ENCODE assay signal across 8 mouse cellular contexts in the genomic region with DNA sequence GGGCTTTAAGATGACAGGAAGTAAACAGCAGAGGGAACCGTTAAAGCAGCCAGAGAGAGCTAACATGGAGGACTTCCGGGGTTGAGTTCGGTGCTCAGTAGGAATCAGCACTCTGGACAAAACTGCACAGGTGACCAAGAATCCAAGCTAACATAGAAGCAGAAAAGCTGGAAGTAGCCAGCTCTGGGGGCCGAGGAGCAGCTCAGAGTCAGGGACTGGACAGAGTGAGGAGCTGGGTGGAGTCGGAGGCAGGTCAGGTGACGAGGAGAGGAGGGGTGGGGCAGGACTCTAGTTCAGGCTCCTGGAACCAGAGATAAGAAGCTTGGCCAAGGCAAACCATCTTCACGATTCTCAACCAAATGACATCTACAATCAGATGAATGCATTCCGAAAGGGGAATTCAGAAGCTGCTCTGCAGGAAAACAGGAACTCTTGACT. TPM values are rescaled to one million over a fixed set of nuclear protein-coding genes. Genes with fewer than 3 reads are reported as not detected.
DNase-seq lines count a peak whose midpoint lies in the region; ATAC-seq lines count a peak whose summit lies in the region.

No protein-coding gene starts in this region.

- H3K4me2 ChIP-seq in midbrain, embryonic 12.5 days (replicated peaks): 0 out of 2 replicates have a peak overlapping the region, but pooled peaks have one; percentile 23
- H3K4me2 ChIP-seq in midbrain, embryonic 11.5 days: no peak overlapping the region
- H3K4me2 ChIP-seq in kidney, embryonic 16.5 days (replicated peaks; ENCODE audit: low read depth, low read length): peak overlapping the region; percentile 40

- no peak overlapping the region for H3K27ac ChIP-seq in midbrain, embryonic 12.5 days (replicated peaks)
- no peak overlapping the region for H3K27ac ChIP-seq in midbrain, embryonic 11.5 days (ENCODE audit: low read depth, low read length)
- H3K27ac ChIP-seq in kidney, embryonic 16.5 days (ENCODE audit: low read length): no peak overlapping the region; the same call in 1 of the 2 replicates
- H3K27ac ChIP-seq in macrophage: no peak overlapping the region

- H3K4me3 ChIP-seq in midbrain, embryonic 12.5 days: no peak overlapping the region
- no peak overlapping the region for H3K4me3 ChIP-seq in midbrain, embryonic 11.5 days (ENCODE audit: low read depth, low read length)
- H3K4me3 ChIP-seq in kidney, embryonic 16.5 days (ENCODE audit: low read length): peak overlapping the region; percentile 18
- peak overlapping the region; percentile 7; the same call in 1 of the 2 replicates for H3K4me3 ChIP-seq in macrophage (ENCODE audit: inconsistent target)

- DNase-seq in midbrain, embryonic 11.5 days (ENCODE audit: low spot score, missing footprints): no peak
- DNase-seq in c-Kit-positive CD71-positive TER-119-negative erythroid progenitor cells, embryonic 14.5 days (ENCODE audit: low read depth): peak; percentile 68
- peak; percentile 45 for DNase-seq in thymus, postnatal 25 days
- no peak for DNase-seq in left cerebral cortex, adult 9 months (ENCODE audit: low spot score in 2 of 2)

- H3K36me3 ChIP-seq in midbrain, embryonic 12.5 days: no peaks in the 10 kb centered on the region
- no peaks in the 10 kb centered on the region for H3K36me3 ChIP-seq in midbrain, embryonic 11.5 days (ENCODE audit: control insufficient read depth, insufficient read depth, low read length)
- H3K36me3 ChIP-seq in kidney, embryonic 16.5 days (ENCODE audit: insufficient read depth, low read length): no peaks in the 10 kb centered on the region
- no peaks in the 10 kb centered on the region for H3K36me3 ChIP-seq in macrophage (ENCODE audit: inconsistent target)

- 32% methylated on average over 8 of the region's 8 CpGs for WGBS in midbrain, embryonic 12.5 days
- 38% methylated on average over 8 of the region's 8 CpGs for WGBS in midbrain, embryonic 11.5 days
- 34% methylated on average over 8 of the region's 8 CpGs for WGBS in kidney, embryonic 16.5 days
- WGBS in macrophage (ENCODE audit: missing documents): 13% methylated on average over 8 of the region's 8 CpGs

- no peak for ATAC-seq in midbrain, embryonic 12.5 days (ENCODE audit: low FRiP score, low read depth)
- ATAC-seq in midbrain, embryonic 11.5 days (ENCODE audit: low FRiP score): no peak
- ATAC-seq in kidney, embryonic 16.5 days (ENCODE audit: low FRiP score, low TSS enrichment): peak; percentile 86; the same call in 1 of the 2 replicates
- no peak for ATAC-seq in cerebellum, adult (ENCODE audit: insufficient number of reproducible peaks, low FRiP score, low TSS enrichment)

- H3K9me3 ChIP-seq in midbrain, embryonic 12.5 days: no peaks in the 10 kb centered on the region
- no peaks in the 10 kb centered on the region for H3K9me3 ChIP-seq in midbrain, embryonic 11.5 days (ENCODE audit: control insufficient read depth, low read length)
- no peaks in the 10 kb centered on the region for H3K9me3 ChIP-seq in kidney, embryonic 16.5 days (ENCODE audit: low read length)

- H3K4me1 ChIP-seq in midbrain, embryonic 12.5 days: no peaks in the 10 kb centered on the region
- H3K4me1 ChIP-seq in midbrain, embryonic 11.5 days (ENCODE audit: control insufficient read depth, insufficient read depth, low read length): no peaks in the 10 kb centered on the region
- no peaks in the 10 kb centered on the region for H3K4me1 ChIP-seq in kidney, embryonic 16.5 days (ENCODE audit: insufficient read depth, low read length)

- H3K27me3 ChIP-seq in midbrain, embryonic 12.5 days: no peaks in the 10 kb centered on the region
- H3K27me3 ChIP-seq in midbrain, embryonic 11.5 days (ENCODE audit: control insufficient read depth, insufficient read depth, low read length): no peaks in the 10 kb centered on the region
- H3K27me3 ChIP-seq in kidney, embryonic 16.5 days (ENCODE audit: insufficient read depth, low read length): no peaks in the 10 kb centered on the region

- H3K79me2 ChIP-seq in macrophage (ENCODE audit: inconsistent target): no peaks in the 10 kb centered on the region

- H3K9ac ChIP-seq in midbrain, embryonic 12.5 days (replicated peaks): no peak overlapping the region
- H3K9ac ChIP-seq in midbrain, embryonic 11.5 days (ENCODE audit: low read length): no peak overlapping the region
- H3K9ac ChIP-seq in kidney, embryonic 16.5 days (replicated peaks; ENCODE audit: low read length): peak overlapping the region; percentile 40; the same call in 1 of the 2 replicates

RNA-seq across cellular contexts. Expression of gene Tekt5, which starts 11.2 kb away (rescaled TPM):
- 0.22 TPM in 1 of 2 replicates, not detected in the other for polyA plus RNA-seq in midbrain, embryonic 12.5 days (2016; fragmentation: Nextera tagmentation; extraction: Ambion mirVana)
- polyA plus RNA-seq in midbrain, embryonic 11.5 days (2014; fragmentation: Nextera tagmentation; extraction: Ambion mirVana): 0.16 and 0.18 TPM in 2 replicates
- polyA plus RNA-seq in kidney, embryonic 16.5 days (2015; fragmentation: Nextera tagmentation; extraction: Ambion mirVana): 0.70 and 0.87 TPM in 2 replicates
- total RNA-seq in macrophage (2018; cell fraction: chromatin; rRNA removed): not detected
- total RNA-seq in macrophage (2018; cell fraction: cytosol; rRNA removed): not detected
- not detected for total RNA-seq in macrophage (2018; cell fraction: nucleus; rRNA removed)
- not detected in 3 replicates for polyA plus RNA-seq in macrophage (2018)

RNA-seq across cellular contexts. Expression of gene Nubp1, which starts 27.7 kb away (rescaled TPM):
- polyA plus RNA-seq in midbrain, embryonic 12.5 days (2016; fragmentation: Nextera tagmentation; extraction: Ambion mirVana): 53.4 and 61.7 TPM in 2 replicates
- polyA plus RNA-seq in midbrain, embryonic 11.5 days (2014; fragmentation: Nextera tagmentation; extraction: Ambion mirVana): 66.5 and 71.8 TPM in 2 replicates
- 69.9 and 71.8 TPM in 2 replicates for polyA plus RNA-seq in kidney, embryonic 16.5 days (2015; fragmentation: Nextera tagmentation; extraction: Ambion mirVana)
- total RNA-seq in macrophage (2018; cell fraction: chromatin; rRNA removed): 10 to 100 TPM; 13.0 to 59.2 (median 35.2) TPM
- 10 to 100 TPM; 17.3 to 30.6 (median 21.6) TPM for total RNA-seq in macrophage (2018; cell fraction: cytosol; rRNA removed)
- total RNA-seq in macrophage (2018; cell fraction: nucleus; rRNA removed): 10 to 100 TPM; 14.7 to 39.2 (median 22.5) TPM
- polyA plus RNA-seq in macrophage (2018): 10.3 to 36.7 TPM (median 20.2 TPM) in 3 replicates

Comparison
In these comparisons a context has a peak if more than half of its experiments do, and no peak if none do; other contexts are left out.
1. H3K4me3 ChIP-seq: peak in kidney, embryonic 16.5 days (single experiment) and macrophage (single experiment); none in midbrain, embryonic 12.5 days (single experiment) and midbrain, embryonic 11.5 days (single experiment).
2. DNase-seq: peak in c-Kit-positive CD71-positive TER-119-negative erythroid progenitor cells, embryonic 14.5 days (single experiment) and thymus, postnatal 25 days (single experiment); none in midbrain, embryonic 11.5 days (single experiment) and left cerebral cortex, adult 9 months (0 of 2).